Comparison of ENCODE assay signal across 8 mouse cellular contexts in the genomic region with DNA sequence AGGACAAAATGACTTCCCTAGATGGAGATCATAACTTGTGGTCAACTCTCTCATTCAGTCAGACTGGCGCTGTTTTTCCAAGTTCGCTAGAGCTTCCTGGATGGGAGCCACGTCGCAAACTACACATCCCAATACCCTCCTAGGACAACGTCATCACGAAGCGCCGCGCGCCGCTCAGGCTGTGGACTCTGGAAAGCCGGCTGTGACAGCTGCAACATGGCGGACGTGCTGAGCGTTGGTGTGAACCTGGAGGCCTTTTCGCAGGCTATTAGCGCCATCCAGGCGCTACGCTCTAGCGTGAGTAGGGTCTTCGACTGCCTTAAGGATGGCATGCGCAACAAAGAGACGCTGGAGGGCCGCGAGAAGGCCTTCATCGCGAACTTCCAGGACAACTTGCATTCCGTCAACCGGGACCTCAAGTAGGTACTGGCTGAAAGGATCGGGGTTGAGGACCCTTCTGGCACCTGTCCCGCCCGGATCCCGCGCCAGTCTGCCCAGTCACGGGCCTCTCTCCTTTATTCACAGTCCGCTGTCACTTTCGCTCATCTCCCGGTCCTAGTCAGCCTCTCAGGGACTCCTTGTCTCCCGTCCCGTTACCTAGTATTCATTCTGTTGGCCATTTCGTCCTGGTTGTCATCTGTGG. TPM values are rescaled to one million over a fixed set of nuclear protein-coding genes. Genes with fewer than 3 reads are reported as not detected.
DNase-seq lines count a peak whose midpoint lies in the region; ATAC-seq lines count a peak whose summit lies in the region.

A gene (plus strand): TSS at position 191 of the 643 bp plus-strand sequence.

- H3K36me3 ChIP-seq in intestine, embryonic 14.5 days (ENCODE audit: control insufficient read depth, insufficient read depth, low read length), result peaks cover 20% of the 10 kb centered on the region

- peak; percentile 94 to 95 for DNase-seq in adrenal gland, adult 18-20 months (ENCODE audit: low spot score in 2 of 2)
- peak; percentile 97 for DNase-seq in embryo, embryonic 11 days
- peak; percentile 91 for DNase-seq in gastrocnemius, postnatal 25 days
- DNase-seq in intestine, embryonic 14.5 days (ENCODE audit: low spot score), result peak; percentile 97
- peak; percentile 96 to 98 for DNase-seq in left cerebral cortex, postnatal 14 days (ENCODE audit: low spot score in 2 of 2)
- DNase-seq in mesoderm, embryonic 11.5 days (ENCODE audit: low read depth, low spot score), result peak; percentile 95
- DNase-seq in right cerebral cortex, postnatal 36 days (ENCODE audit: low spot score in 2 of 2), result peak; percentile 96 to 97
- peak; percentile 92 for DNase-seq in yolk sac, embryonic 10.5 days (ENCODE audit: low spot score)

- intact Hi-C loops in left cerebral cortex, postnatal 14 days (cut with DNase I), result no loop called here

- H3K9ac ChIP-seq in intestine, embryonic 14.5 days (ENCODE audit: low read length), result peak within 1 kb of the TSS; percentile 75

- H3K4me1 ChIP-seq in intestine, embryonic 14.5 days (replicated peaks; ENCODE audit: control insufficient read depth, insufficient read depth, low read length), result peaks cover 3% of the 10 kb centered on the region; the same call in 1 of the 2 replicates

- H3K4me3 ChIP-seq in intestine, embryonic 14.5 days (ENCODE audit: low read depth, low read length), result peak within 1 kb of the TSS; percentile 96

- peak; percentile 98 for ATAC-seq in intestine, embryonic 14.5 days (replicated peaks; ENCODE audit: low FRiP score, low TSS enrichment, low read depth)

- 0 out of 2 replicates have a peak within 1 kb of the TSS, but pooled peaks have one; percentile 2 for H3K27ac ChIP-seq in intestine, embryonic 14.5 days (ENCODE audit: low read depth)

- WGBS in intestine, embryonic 14.5 days, result under 1% methylated on average over 41 of the region's 41 CpGs

- H3K27me3 ChIP-seq in intestine, embryonic 14.5 days (replicated peaks; ENCODE audit: control insufficient read depth, insufficient read depth, low read length), result no peaks in the 10 kb centered on the region

- peak within 1 kb of the TSS; percentile 86 for H3K4me2 ChIP-seq in intestine, embryonic 14.5 days (ENCODE audit: low read length)

- H3K9me3 ChIP-seq in intestine, embryonic 14.5 days (ENCODE audit: control insufficient read depth, low read length), result no peaks in the 10 kb centered on the region

RNA-seq across cellular contexts. Expression of the gene that starts here (rescaled TPM):
- total RNA-seq in adrenal gland, adult 18-20 months (2021), result 10 to 100 TPM; 26.5 to 28.2 TPM
- 10 to 100 TPM; 12.0 to 12.1 TPM for total RNA-seq in gastrocnemius, postnatal 25 days (2021)
- 46.7 and 48.2 TPM in 2 replicates for polyA plus RNA-seq in intestine, embryonic 14.5 days (2014; fragmentation: Nextera tagmentation; extraction: Ambion mirVana)
- 10 to 100 TPM; 34.6 to 35.6 TPM for total RNA-seq in left cerebral cortex, postnatal 14 days (2021)

Comparison
In these comparisons a context has a peak if more than half of its experiments do, and no peak if none do; other contexts are left out.
1. Peak in every context shown above with its lines: DNase-seq, ATAC-seq, H3K4me3 ChIP-seq and H3K27ac ChIP-seq.